Mouse (Mus musculus): ENCODE results near the gene Jade3.
A peak's percentile ranks its signal among the peaks of the same experiment; 100 is the strongest.
"Not testable (repeated sequence)": the region's sequence is repeated elsewhere in the genome, so short reads cannot be mapped to it uniquely, and the experiment has no call there.

The Jade3 gene

DNA sequence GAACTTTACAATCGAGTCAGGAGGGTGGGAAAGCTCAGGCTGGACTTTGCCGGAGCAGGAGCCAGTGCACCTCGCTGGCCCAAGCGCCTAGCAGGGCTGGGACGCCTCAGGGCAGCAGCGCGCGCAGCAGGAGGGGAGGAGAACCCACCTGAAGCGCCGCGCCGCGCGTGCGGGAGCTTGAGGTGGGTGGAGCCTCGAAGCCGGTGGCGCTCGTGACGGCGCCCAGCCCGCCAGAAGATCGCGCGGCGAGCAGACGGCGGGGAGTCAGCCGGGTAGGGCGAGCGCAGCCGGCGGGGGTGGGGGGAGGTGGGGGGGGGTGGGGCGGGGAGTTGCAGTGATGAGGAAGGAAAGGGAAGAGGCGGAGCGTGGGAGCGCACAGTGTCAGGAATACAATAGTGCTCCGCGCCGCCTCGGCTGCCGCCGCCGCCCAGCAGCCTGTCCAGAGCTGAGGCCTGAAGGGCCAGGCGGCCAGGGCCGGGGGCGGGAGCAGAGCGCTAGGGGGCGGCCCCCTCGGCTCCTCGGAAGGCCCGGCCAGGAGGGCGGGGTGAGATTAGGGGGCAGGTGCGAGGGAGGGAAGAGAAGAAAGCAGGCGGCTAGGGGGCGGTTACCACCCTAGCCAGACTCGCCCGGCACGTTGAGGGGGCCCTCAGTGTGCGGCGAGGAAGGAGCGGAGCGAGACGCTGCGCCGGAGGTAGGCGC, at the start of gene Jade3:
Jade3 (plus strand) TSS at position 549 of the 699 bp plus-strand sequence.
- DNase-seq (ENCODE audit: low spot score), result peak; percentile 89

DNA sequence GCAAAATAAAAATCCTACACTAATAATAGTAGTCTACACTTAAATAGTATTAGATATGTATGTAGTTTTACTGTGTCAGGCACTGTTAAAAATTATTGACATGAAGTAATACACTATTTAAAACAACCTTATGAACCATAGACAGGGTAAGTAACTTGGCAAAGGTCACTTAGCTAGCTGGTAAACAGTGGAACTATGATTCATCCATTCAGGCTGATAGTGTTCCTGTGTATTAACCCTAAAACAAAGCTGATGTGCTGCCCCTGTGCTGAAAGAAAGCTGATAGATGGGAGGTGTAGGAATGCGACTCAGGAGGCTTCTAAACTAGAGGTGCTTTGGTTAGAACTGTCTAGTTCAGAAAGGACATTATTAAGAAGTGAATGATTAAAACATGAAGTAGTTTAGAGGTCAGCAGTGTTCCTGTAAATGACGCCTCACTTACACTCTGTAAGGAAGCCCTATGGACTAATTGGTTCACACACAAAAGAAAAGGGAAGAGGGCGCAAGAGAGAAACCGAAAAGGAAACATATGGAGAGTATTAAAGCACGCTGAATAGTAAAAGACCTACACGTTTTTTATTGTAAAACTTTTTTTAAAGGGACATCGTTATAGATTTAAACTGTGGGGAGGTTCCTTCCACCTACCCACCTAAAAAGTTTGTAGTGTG, 46.0 kb upstream of the Jade3 start:
- DNase-seq (ENCODE audit: low spot score), result no peak

DNA sequence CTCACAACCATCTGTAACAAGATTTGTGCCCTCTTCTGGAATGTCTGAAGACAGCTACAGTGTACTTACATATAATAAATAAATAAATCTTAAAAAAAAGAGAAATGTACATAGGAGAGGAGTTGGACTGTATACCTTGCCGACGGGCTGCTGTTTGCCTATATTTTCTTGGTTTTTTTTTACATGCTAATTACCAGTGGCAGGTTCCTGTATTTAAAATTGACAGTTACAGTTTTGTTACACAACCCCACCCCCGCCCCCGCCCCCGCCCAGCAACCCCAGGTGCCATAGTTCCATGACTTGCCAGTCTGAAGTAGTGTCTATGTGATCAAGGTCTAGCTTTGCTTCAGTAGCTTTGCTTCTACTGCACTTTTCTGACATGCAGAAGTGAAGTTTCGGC, 43.2 kb upstream of the Jade3 start:
- DNase-seq (ENCODE audit: low spot score), result no peak

DNA sequence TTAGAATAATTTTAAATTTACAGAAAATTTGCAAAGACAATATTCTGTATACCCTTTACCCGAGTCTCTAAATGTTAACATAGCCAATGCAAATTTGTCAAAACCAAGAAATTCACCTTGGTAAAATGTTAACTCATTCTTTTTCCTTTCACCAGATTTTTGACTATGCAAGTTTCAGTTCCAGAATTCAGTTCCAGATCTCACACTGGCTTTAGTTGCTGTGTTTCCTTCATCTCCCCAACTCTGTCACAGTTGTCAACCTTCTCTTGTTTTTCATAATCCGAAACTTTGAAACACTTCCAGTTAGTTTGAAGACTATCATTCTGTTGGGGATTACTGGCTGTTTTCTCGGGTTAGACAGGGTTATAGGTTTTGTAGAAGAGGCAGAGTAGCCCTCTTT, 38.5 kb upstream of the Jade3 start:
- no peak for DNase-seq (ENCODE audit: low spot score)

DNA sequence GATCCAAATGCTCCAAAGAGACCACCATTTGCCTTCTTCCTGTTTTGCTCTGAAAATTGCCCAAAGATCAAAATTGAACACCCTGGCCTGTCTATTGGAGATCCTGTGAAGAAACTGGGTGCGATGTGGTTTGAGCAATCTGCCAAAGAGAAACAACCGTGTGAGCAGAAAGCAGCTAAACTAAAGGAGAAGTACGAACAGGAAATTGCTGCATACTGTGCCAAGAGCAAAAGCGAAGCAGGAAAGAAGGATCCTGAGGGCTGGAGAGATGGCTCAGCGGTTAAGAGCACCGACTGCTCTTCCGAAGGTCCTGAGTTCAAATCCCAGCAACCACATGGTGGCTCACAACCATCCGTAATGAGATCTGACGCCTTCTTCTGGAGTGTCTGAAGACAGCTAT, 33.5 kb upstream of the Jade3 start:
- not testable (repeated sequence) for DNase-seq (ENCODE audit: low spot score)

DNA sequence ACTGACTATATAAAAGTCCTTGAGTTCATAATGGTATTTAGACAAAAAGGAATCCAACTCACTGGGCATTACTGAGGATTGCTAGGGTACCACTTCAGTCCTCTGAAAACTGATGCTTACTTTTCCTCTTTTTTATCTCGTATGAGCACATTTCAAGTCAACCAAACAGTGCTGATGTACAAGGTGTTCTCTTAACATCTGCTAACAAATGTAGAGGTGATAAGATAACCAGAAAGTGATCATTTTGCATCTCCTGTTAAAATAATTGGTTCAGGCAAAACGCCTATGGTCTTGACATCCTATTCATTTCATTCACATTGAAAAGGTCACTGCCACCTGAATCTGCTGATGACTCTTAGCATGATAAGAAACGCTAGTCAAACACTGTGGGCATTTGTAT, 32.5 kb upstream of the Jade3 start:
- no peak for DNase-seq (ENCODE audit: low spot score)

DNA sequence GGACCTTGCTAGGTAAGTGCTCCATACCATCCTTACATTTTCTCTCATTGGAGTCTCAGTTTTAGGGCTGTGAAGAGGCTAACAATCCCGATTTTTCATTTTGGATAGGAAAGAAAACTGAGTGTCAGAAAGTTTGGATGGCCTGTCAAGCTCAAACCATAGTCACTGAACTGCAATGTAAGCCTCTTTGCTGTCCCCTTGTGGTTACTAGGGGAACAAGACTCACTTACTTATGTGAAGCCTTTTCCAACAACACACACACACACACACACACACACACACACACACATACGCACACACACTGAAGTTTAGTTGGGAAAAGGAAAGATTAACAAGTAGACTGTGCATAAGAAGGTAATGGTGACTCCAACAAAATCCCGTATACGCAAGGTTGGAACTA, 21.4 kb upstream of the Jade3 start:
- DNase-seq (ENCODE audit: low spot score), result no peak

DNA sequence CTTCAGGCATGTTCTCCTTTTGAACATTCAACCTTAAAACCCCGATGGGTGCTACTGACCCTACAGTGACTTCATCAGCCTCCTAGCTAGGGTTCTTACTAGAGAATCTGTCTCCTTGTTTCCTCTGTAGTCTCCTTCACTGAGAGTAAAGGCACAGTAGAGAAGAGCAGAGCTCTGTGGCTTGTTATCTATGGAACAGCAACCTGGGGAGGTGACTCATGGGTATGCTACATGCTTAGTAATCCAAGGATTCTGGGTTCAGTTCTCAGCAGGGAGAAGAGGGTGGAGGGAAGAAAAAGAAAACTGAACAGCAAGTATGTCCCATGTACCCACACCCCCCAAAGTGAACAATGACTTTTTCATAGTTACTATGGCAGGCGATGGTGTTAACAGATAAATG, 18.6 kb upstream of the Jade3 start:
- DNase-seq (ENCODE audit: low spot score), result no peak

DNA sequence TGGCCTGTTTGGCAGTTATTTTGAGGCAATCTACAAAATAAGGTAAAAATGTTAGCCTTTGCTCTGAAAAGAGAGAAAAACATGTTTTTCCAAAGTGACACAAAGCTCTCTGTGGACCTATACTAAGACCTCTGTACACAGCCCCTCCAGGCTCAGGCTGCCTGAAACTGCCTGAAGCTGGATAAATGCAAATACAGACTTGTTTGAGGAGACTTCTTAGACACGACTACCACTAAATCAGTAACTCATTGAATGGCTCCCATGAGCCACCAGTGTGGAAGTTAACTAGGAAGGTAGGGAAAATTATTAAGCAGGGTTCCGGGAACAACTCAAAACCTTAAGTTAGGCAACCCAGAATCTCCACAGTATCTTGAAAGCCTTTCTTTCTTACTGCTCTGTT, 17.8 kb upstream of the Jade3 start:
- peak; percentile 79 for DNase-seq (ENCODE audit: low spot score)

DNA sequence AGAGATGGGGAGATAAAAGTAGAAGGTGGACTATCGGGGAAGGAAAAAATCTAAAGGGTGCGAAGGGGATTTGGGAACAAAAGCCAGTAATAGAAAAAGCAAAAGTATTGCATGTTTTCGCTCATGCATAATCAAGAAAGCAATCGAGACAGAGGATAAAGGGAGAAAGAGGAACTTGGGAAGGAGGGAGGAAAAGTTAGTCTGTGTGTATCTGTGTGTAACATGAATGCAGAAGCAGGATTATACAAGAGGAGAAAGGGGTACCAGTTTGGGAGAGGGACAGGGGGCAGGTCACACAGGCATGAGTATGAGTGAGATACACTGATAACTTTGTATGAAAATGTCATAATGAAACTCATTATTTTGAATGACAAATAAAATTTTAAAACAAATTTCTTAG, 14.1 kb upstream of the Jade3 start:
- DNase-seq (ENCODE audit: low spot score), result no peak

DNA sequence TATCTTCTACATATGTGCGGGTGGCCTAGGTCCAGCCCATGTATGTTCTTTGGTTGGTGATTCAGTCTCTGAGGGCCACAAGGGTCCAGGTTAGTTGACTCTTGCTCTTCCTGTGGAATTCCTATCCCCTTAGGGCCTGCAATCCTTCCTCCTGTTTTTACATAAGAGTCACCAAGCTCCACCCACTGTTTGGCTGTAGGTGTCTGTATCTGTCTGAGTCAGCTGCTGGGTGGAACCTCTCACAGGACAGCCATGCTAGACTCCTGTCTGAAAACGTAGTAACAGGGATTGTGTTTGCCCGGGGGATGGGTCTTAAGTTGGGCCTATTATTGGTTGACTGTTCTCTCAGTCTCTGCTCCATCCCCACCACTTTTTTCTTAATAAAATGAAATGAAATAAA, 13.3 kb upstream of the Jade3 start:
- DNase-seq (ENCODE audit: low spot score), result no peak

DNA sequence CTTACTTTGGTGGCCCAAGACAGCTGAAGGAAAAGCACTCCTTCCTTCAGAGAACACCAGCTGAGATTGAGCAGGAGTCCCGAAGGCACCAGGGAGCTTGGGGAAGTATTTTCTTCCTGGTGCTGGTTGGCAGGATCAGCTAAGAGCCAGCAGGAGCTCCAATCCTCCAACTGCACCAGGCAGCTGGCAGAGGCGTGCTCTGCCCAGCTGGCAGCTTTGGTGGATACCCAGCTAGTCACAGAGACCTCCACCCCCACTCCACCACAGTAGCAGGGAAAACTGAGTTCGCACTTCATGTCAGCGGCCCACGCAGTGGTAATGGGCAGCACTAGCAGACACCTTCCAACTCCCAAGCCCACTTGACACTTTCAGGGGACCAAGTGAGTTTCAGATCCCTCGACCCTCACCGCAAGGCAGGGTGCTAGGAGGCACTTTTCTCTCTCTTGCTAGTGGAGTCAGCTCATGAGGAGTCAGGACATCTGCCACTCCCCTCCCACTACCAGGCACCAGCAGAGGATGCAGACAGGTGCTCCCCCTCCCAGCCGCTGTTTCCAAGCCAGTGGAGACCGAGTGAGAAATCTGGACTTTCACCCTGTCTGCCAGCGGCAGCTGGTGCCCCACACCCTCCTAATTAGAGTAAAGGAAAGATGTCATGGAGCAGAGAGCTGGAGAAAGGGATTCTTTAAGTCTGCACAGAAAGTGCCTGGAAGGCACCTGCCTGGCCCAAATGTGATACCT, 10.4 kb upstream of the Jade3 start:
- peak; percentile 65 for DNase-seq (ENCODE audit: low spot score)

DNA sequence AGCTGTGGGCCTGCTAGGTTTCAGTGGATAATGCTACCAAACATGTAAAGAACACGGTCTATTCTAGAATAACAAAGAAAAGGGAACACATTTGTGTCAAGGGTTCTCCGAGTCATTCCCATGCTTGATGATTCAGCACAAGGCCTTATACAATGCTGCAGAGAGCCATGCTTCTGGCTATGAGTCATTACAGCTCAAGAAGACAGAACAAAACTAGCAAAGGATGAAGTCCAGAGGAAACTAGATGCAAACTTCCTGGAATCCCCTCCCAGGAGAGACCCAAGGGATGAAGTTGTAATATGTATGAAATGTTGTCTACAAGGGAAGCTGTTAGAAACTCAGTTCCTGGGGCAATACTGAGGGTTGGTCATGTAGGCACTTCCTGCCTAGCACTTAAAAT, 7.0 kb upstream of the Jade3 start:
- DNase-seq (ENCODE audit: low spot score), result no peak

DNA sequence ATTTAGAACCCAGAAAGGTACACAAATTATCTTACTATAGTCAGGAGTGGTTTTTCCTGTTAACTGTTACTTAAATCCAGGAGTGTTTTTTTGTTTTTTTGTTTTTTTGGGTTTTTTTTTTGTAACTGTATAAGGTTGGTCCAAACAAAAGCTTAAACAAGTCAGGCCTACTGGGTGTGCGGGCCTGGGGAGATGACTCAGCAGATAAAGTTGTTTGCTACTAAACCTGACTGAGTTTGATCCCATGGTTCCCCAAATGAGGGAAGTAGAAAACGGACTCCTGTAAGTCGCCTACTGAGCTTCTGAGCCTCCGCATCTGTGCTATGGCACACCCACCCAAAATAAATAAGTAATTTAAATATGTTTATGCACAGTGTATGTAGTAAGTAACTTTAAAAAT, 6.0 kb upstream of the Jade3 start:
- no peak for DNase-seq (ENCODE audit: low spot score)

DNA sequence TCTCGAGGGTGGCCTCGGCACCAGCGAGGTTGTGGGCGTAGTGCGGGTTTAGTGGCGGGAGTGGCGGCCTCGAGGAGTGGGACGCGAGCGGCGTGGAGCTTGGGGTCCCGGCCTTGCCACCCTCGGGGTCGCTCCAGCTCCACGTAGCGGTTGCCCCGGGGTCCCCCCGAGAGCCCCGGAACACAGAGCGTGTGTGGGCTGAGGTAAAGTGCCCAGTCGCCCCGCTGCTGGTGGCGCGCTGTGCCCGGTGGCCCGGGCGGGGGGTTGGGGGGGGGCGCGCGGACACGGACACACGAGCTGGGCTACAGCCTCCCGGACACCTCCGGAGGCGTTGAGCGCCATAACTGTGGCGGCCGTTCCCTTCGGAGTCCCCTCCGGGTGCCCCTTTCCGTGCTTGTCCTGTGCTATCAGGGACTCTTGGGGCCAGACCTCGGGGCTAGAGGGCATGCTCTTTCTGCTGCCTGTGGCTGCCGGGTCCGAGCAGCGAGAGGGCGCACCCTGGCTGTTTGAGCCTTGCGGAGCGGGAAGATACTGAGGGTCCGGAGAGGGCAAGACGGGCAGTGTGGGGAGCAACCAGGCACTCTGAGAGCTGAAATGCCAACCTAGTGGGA, 456 bp downstream of the Jade3 start:
- DNase-seq (ENCODE audit: low spot score), result peak; percentile 33

DNA sequence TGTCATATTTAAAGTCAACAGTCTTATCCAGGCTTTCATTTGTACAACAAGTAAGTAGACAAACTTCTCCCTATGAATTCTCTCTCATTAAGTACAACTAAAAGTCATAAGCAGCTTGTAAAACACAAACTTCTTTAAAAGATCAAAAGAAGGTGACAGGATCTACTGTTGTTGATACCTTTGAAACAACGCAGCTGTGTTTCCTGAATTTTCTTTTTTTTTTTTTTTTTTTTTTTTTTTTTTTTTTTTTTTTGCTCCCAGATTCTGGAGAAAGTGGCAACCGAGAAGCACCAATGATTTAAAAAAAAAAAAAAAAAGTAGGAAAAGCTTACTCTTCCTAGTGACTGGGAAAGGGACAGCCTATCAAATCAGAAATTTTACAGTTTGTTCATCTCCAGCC, 57.7 kb downstream of the Jade3 start:
- no peak for DNase-seq (ENCODE audit: low spot score)

DNA sequence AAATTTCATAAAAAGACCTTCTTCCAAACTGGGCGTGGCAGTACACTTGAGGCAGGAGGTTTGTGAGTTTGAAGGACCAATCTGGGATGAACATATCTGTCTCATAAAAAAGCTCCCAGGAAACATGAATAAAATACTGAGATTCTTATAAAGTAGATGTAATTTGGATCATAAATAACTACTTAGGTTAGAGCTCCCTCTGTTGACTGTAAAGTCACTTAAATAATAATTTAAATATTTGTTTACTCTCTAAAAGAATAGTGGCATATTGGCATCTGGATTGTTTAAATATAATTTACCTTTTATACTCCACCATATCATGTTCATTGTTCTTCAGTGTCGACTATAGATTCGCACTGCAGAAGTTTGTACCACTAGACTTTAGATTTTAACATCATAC, 72.2 kb downstream of the Jade3 start:
- no peak for DNase-seq (ENCODE audit: low spot score)

DNA sequence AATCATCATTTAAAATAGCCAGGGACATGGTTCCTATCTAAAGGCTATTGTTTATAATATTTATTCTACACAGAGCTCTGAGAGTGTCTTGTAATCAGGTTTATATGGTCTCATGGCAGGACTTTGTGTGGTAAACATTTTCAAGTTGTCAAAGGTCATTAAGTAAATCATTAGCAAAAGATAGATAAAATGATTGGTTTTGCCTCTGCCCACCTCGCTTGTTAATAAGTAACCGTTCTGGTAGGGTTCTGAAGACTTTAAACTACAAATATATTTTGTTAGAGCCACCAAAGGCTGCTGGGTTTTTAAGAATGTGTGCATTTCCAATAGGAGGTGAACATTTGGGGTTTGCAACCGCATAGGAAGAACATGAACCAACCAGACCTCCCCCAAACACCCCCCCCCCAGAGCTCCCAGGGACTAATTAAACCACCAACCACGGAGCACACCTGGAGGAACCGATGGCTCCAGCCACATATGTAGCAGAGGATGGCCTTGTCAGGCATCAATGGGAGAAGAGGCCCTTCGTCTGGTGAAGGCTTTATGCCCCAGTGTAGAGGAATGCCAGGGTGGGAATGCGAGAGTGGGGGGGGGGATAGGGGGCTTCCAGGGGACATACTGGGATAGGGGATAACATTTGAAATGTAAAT, 94.9 kb downstream of the Jade3 start:
- peak; percentile 47 for DNase-seq (ENCODE audit: low spot score)

DNA sequence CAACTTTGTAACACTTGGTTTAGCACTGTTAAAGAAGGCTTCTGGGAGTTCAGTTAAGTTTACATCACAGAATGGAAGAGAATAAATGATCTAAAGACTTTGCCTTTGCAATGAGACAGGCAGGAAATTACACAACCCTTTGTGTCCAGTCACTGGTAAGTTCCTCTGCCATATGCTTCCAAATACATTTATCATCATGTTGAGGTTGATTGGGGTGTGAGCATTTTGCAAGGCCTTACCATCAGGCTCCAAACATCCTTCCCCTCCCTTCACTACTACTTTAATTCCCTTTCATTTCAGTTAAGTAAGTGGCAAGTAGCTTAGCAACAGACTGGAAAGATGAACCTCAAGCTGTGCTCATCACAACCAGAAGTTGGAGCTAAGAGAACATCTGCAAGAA, 96.1 kb downstream of the Jade3 start:
- no peak for DNase-seq (ENCODE audit: low spot score)

DNA sequence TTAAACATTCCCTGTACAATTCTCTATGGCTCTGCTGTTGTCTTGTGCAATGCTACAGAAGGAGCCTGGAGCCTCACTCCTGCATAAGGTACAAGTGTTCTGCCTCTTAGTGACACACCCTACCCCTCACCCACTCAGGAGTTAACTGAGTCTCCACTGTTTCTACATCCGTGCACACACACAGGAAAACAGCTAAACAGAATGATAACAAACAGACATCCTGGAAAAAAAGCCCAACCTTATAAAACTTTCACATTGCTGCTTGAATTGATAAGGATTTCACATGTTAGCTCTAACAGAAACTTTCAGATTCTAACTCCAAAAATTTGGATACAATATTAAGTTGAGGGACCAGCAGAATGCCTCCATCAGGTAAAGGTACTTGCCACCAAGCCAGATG, 107.1 kb downstream of the Jade3 start:
- no peak for DNase-seq (ENCODE audit: low spot score)

DNA sequence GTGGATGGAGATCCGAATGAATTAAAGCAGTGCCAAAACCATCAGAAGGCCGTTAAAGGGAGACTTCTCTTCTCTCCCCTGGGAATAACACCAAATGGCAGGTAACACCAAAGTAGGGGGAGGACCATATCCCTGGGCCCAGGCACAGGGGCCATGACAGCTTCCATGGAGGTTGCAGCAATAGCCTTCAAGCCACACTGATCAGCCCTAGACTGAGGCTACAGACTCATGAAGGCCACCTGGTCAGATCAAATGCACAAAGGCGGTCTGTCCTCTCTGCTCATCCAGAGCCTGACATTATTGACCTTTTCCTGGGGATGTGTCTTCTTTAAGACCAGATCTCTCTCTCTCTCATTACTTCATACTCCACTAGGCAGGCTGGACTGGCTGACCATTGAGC, 118.4 kb downstream of the Jade3 start:
- DNase-seq (ENCODE audit: low spot score), result no peak

DNA sequence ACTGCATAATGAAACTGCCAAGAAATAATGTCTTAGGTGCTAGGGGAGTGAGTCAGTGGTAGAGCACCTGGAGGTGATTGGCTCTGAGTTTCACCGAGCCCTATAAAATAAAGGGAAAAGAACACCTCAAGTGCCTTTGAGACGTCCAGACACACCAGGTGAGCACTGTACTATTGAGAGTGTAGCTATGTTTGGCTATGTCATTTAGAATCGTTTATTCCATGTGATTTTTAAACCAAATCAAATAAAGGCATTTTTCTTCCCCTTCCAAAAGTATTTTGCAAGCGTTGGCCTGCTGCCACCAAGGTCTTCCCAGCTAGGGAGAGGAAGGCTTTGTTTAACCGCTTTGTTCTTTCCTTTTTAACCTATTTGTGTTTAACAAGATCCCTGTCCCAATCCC, 122.1 kb downstream of the Jade3 start:
- no peak for DNase-seq (ENCODE audit: low spot score)
